Mouse (Mus musculus) intestine, embryonic 14.5 days (tissue): ENCODE data around the gene Nostrin. TPM values are rescaled to one million over a fixed set of nuclear protein-coding genes. Genes with fewer than 3 reads are reported as not detected.

Source experiments
- ATAC-seq: fragments of 200-750 bp; cut with Nextera tagmentation; replicated peaks from 2 replicates; pipeline ENCODE4 v1.8.0; 2017; ENCODE audit warnings: low read depth, moderate number of reproducible peaks, moderate TSS enrichment, moderate library complexity; ENCODE audit not compliant: low FRiP score, low TSS enrichment
- DNase-seq: peaks from one replicate; pipeline ENCODE4 v3.0.0-alpha.2; 2018; ENCODE audit warnings: low spot score
- H3K27ac ChIP-seq: fragments of 300-500 bp; sonication (generic); 2 replicates; pipeline ENCODE4 v1.5.1; 2014; ENCODE audit warnings: low read depth, mild to moderate bottlenecking, control low read depth
- H3K27me3 ChIP-seq: fragments of 300-500 bp; sonication (generic); replicated peaks from 2 replicates; pipeline ENCODE4 v1.6.1; 2014; ENCODE audit warnings: low read length, control low read depth; ENCODE audit not compliant: control insufficient read depth, insufficient read depth
- H3K36me3 ChIP-seq: fragments of 300-500 bp; sonication (generic); 2 replicates; pipeline ENCODE4 v1.6.1; 2014; ENCODE audit warnings: low read length, control low read depth; ENCODE audit not compliant: control insufficient read depth, insufficient read depth
- H3K4me1 ChIP-seq: fragments of 300-500 bp; sonication (generic); replicated peaks from 2 replicates; pipeline ENCODE4 v1.6.1; 2014; ENCODE audit warnings: low read length, control low read depth, mixed read lengths; ENCODE audit not compliant: control insufficient read depth, insufficient read depth
- H3K4me2 ChIP-seq: fragments of 300-500 bp; sonication (generic); 2 replicates; pipeline ENCODE4 v1.6.1; 2014; ENCODE audit warnings: low read length
- H3K4me3 ChIP-seq: fragments of 300-500 bp; sonication (generic); 2 replicates; pipeline ENCODE4 v1.5.1; 2014; ENCODE audit warnings: low read depth, low read length, control low read depth, mixed read lengths
- H3K9ac ChIP-seq: fragments of 300-500 bp; sonication (generic); 2 replicates; pipeline ENCODE4 v1.6.1; 2014; ENCODE audit warnings: mild to moderate bottlenecking, low read length
- H3K9me3 ChIP-seq: fragments of 300-500 bp; sonication (generic); 2 replicates; pipeline ENCODE4 v1.6.1; 2016; ENCODE audit warnings: low read length, control low read depth; ENCODE audit not compliant: control insufficient read depth
- WGBS: fragments of 180-500 bp; shearing (Covaris S2); extraction: QIAGEN DNeasy Blood & Tissue Kit; methylation state at CpG from one replicate; pipeline ENCODE4 v1.1.7; 2014; 5-methylcytosine and 5-hydroxymethylcytosine counted together
- polyA plus RNA-seq: library from polyadenylated mRNA; unstranded; fragments of >200 nt; fragmentation: Nextera tagmentation; extraction: Ambion mirVana; gene quantifications from 2 replicates; pipeline ENCODE4 v1.2.1, GENCODE M21; 2014

Gene Nostrin
- polyA plus RNA-seq, 1 experiment from 2014 or later = 18.9 TPM

DNA sequence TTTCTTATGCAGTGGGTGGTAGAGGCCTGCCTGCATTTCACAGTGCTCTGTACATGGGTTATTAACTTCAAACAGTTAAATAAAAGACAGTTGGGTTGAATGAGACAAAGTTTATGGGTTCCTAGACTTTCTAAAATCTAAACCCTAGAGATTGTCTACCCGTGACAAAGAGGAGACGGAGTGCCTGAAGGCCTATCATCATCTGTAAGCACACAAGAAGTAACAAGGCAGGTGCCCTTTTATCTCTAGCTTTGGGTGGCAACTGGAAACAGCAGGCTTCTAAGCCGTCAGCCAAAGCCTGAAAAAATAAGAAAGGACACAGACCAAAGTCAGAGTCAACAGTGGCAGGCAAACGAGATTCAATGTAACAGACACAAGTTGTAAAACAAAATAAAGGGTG is 53.6 kb downstream of the Nostrin start:
- Histone ChIP-seq H3K27ac (no peak overlapping the region), H3K4me1 (no peaks in the 10 kb centered on the region), H3K4me3 (no peak overlapping the region), H3K9me3 (no peaks in the 10 kb centered on the region), H3K27me3 (no peaks in the 10 kb centered on the region), H3K9ac (no peak overlapping the region), H3K4me2 (no peak overlapping the region), H3K36me3 (peaks cover 31% of the 10 kb centered on the region)
- no peak for ATAC-seq
- 71% methylated on average over 4 of the region's 4 CpGs for WGBS
- no peak for DNase-seq

DNA sequence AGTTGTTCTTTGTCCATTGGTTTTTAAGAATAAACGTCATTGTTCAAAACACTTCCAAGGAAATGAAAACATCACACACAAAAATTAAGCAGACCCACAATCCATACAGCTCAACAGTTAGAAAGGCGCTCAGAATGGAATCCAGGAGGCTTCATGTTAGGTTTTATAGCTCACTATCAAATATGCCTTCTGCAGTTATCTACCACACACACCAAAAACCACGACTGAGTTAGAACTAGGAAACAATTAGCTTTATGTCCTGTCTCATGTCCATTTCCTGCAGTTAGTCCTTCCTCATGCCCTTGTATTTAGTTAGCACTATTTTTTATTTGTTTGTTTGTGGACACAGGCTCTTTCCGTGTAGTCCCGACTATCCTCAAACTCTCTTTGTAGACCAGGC is 55.5 kb downstream of the Nostrin start:
- 79% methylated on average over 5 of the region's 5 CpGs for WGBS
- no peak for DNase-seq
- Histone ChIP-seq H3K4me2 (no peak overlapping the region), H3K9ac (no peak overlapping the region), H3K27ac (no peak overlapping the region), H3K9me3 (no peaks in the 10 kb centered on the region), H3K36me3 (peaks cover 49% of the 10 kb centered on the region), H3K27me3 (no peaks in the 10 kb centered on the region), H3K4me3 (no peak overlapping the region), H3K4me1 (no peaks in the 10 kb centered on the region)
- no peak for ATAC-seq

- Histone ChIP-seq H3K27me3 (no peaks in the 10 kb centered on the region), H3K9ac (no peak overlapping the region), H3K4me3 (no peak overlapping the region), H3K4me1 (no peaks in the 10 kb centered on the region), H3K9me3 (no peaks in the 10 kb centered on the region), H3K4me2 (no peak overlapping the region), H3K27ac (no peak overlapping the region), H3K36me3 (peaks cover 70% of the 10 kb centered on the region)
- WGBS = 72% methylated on average over 5 of the region's 5 CpGs
- no peak for ATAC-seq
- no peak for DNase-seq
Measured at GRCm38 (mm10) chr2:69193555-69193954, 58.0 kb downstream of the Nostrin start.

DNA sequence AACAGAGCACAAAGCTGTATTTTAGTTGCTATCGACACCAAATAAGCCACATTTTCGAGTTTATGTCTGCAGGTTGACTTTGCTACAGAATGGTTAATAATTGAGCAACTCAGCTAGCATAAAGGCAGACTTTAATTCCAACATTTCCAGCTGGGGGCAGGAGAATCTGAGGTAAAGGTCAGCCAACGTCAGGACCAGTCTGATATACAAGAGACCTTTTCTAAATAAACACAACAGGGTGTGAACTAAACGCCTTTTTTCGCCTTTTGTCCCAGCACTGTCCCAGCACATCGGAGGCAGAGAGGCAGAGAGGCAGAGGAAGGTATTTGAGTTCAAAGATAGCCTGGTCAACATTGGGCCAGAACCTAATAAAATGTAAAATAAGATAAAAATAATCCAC is 69.6 kb downstream of the Nostrin start:
- DNase-seq (peak; percentile 55), ATAC-seq (no peak)
- H3K36me3 ChIP-seq = peaks cover 24% of the 10 kb centered on the region
- peak overlapping the region; percentile 83 for H3K9ac ChIP-seq
- WGBS = 8% methylated on average over 6 of the region's 6 CpGs
- peaks cover 10% of the 10 kb centered on the region for H3K4me1 ChIP-seq
- no peaks in the 10 kb centered on the region for H3K9me3 ChIP-seq
- H3K27ac ChIP-seq = no peak overlapping the region; the same call in 1 of the 2 replicates
- H3K27me3 ChIP-seq = no peaks in the 10 kb centered on the region
- H3K4me2 ChIP-seq = peak overlapping the region; percentile 64
- peak overlapping the region; percentile 88 for H3K4me3 ChIP-seq

DNA sequence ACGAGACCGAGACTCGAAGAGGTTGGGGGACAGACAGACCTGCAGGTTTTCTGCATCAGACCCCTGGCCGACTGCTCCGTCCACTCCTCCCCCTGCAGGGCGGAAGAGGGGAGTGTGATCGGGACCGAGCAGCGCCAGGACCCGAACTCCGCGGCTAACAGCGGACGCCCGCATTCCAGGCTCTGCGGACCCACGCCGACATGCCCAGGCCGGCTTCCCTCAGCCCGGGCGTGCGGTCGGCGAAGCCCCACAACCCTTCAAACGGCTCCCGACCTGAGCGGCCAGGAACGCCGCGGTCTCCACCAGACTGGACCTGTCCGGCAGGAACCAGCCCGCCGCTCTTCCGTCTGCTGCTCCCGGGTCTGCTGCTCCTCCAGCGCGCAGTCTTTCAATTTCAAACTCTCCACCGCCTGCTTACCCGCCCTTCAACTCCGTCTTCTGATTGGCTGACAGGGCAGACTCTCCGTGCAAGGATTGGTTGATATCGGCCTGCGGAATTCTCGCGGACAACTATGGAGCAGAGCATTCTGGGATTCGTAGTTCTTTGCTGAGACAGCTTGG is 70.3 kb downstream of the Nostrin start, which contains the start of gene Spc25:
Gene Spc25 (minus strand): TSS at position 404 of the 561 bp plus-strand sequence.
- DNase-seq (peak; percentile 88), ATAC-seq (peak; percentile 99)
- H3K4me1 ChIP-seq = peaks cover 10% of the 10 kb centered on the region
- no peaks in the 10 kb centered on the region for H3K27me3 ChIP-seq
- H3K36me3 ChIP-seq = peaks cover 23% of the 10 kb centered on the region
- H3K9ac ChIP-seq = peak within 1 kb of the TSS; percentile 83
- no peaks in the 10 kb centered on the region for H3K9me3 ChIP-seq
- peak within 1 kb of the TSS; percentile 70; the same call in 1 of the 2 replicates for H3K27ac ChIP-seq
- peak within 1 kb of the TSS; percentile 64 for H3K4me2 ChIP-seq
- H3K4me3 ChIP-seq = peak within 1 kb of the TSS; percentile 88
- WGBS = under 1% methylated on average over 46 of the region's 46 CpGs

DNA sequence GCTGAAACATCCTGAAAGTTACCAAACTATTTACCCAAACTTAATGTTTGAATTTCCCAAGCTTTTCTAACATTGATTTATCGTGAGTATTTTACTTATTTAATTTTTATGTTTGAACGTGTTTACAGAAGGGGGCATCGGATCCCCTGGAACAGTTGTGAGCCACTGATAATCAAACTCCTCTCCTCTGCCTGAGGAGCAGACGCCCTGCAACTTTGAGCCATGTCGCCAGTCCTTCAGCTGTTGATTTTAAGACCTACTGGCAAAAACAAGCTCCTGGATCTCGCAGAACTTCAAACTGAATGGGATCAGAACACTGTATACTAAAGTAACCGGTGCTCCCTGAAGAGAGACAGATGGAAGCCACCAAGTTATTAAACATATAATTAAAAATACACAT is 70.9 kb downstream of the Nostrin start:
- peaks cover 17% of the 10 kb centered on the region for H3K36me3 ChIP-seq
- 21% methylated on average over 7 of the region's 7 CpGs for WGBS
- peak overlapping the region; percentile 30; the same call in 1 of the 2 replicates for H3K9ac ChIP-seq
- H3K4me1 ChIP-seq = peaks cover 10% of the 10 kb centered on the region
- H3K4me3 ChIP-seq = peak overlapping the region; percentile 88
- no peaks in the 10 kb centered on the region for H3K9me3 ChIP-seq
- no peaks in the 10 kb centered on the region for H3K27me3 ChIP-seq
- ATAC-seq = peak; percentile 29; the same call in 1 of the 2 replicates
- no peak overlapping the region for H3K27ac ChIP-seq
- no peak for DNase-seq
- peak overlapping the region; percentile 64 for H3K4me2 ChIP-seq

DNA sequence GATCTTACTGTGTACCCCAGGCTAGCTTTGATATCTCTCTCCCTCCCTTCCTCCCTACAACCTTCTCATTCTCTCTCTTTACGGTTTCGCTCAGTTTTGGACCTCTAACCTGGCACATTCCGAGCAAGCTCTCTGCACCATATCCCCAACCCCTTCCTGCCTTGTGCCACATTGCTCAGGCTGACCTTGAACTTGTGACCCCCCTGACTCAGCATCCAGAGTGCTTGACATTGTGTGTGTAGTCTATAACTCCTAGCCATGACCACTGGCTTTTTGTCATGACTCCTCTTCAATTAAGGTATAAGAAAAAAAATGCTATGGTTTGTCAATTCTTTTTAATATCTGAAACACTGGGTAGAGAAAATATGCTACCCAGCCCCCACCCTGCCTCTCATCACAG is 74.1 kb downstream of the Nostrin start:
- 80% methylated on average over 3 of the region's 3 CpGs for WGBS
- peaks cover 10% of the 10 kb centered on the region for H3K4me1 ChIP-seq
- no peak overlapping the region for H3K4me2 ChIP-seq
- no peak overlapping the region for H3K9ac ChIP-seq
- H3K27ac ChIP-seq = no peak overlapping the region
- H3K36me3 ChIP-seq = no peaks in the 10 kb centered on the region
- H3K27me3 ChIP-seq = no peaks in the 10 kb centered on the region
- DNase-seq = no peak
- H3K4me3 ChIP-seq = no peak overlapping the region
- no peak for ATAC-seq
- H3K9me3 ChIP-seq = no peaks in the 10 kb centered on the region

GRCm38 (mm10) chr2:69210773-69211172 is 75.2 kb downstream of the Nostrin start, which contains the start of gene G6pc2:
G6pc2 (plus strand) TSS chr2:69211073.
- no peak for DNase-seq
- H3K36me3 ChIP-seq = no peaks in the 10 kb centered on the region
- no peak within 1 kb of the TSS for H3K4me2 ChIP-seq
- no peaks in the 10 kb centered on the region for H3K27me3 ChIP-seq
- H3K9me3 ChIP-seq = no peaks in the 10 kb centered on the region
- no peak for ATAC-seq
- H3K27ac ChIP-seq = no peak within 1 kb of the TSS
- 0 out of 2 replicates have a peak, but pooled peaks cover 3% of the 10 kb centered on the region for H3K4me1 ChIP-seq
- 67% methylated on average over 7 of the region's 7 CpGs for WGBS
- H3K9ac ChIP-seq = no peak within 1 kb of the TSS
- H3K4me3 ChIP-seq = no peak within 1 kb of the TSS

DNA sequence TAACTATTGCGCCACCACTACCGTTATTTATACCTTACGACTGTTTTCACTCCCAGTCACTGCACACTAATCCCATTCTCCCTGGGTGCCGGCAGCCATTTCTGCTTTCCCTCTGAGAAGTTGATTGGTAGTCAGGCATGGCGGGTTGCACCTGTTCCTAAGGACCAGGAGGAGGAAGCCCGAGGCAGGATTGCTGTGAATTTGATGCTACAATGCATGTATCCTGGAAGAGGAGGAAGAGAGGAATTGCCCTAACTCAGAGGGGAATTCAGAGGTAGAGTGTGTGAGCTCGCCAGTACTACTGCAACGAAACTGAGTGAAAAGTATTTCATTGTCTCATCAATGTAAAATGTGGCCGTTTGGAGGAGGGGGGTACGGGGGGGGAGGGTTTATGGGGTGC is 77.1 kb downstream of the Nostrin start:
- Histone ChIP-seq H3K4me3 (no peak overlapping the region), H3K9me3 (no peaks in the 10 kb centered on the region), H3K9ac (no peak overlapping the region), H3K4me2 (no peak overlapping the region), H3K36me3 (no peaks in the 10 kb centered on the region), H3K4me1 (no peaks in the 10 kb centered on the region), H3K27me3 (no peaks in the 10 kb centered on the region), H3K27ac (no peak overlapping the region)
- ATAC-seq = no peak
- 69% methylated on average over 10 of the region's 10 CpGs for WGBS
- no peak for DNase-seq
